Mouse (Mus musculus): ENCODE results near the gene Dgkb. TPM values are rescaled to one million over a fixed set of nuclear protein-coding genes. Genes with fewer than 3 reads are reported as not detected.

Gene Dgkb
- polyA plus RNA-seq, 1 experiment from 2014 or later: 4.1 TPM

DNA sequence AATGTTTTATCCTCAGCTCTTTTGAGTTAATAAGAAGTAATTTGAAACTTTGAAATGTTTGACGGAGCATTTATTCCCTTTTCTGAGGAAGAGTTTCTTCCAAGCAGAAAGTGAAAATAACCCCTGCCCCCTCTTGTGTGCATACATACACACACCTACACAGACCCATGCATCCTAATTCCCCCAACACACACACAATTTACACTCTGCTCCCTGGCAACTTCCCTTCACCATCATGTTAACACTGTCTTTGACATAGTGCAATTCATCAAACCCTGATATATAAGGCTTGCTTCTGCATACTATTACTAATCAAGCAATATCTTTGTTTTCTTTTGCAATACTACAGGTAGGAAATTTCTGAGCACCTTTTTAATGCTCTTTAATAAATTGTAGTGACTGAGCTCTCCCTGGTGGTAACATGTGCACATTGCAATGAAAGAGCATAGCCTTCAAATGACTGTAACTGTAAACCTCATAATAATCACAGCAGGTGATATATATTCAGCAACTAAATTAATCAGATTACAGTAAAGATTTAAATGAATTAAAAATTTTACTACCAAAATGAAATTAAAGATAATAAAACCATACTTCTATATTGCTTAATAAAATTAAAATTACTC is 297.6 kb downstream of the Dgkb start:
- no peaks in the 10 kb centered on the region for H3K27me3 ChIP-seq (replicated peaks; ENCODE audit: control insufficient read depth, insufficient read depth, low read length)
- DNase-seq (ENCODE audit: low spot score): peak; percentile 73
- H3K4me2 ChIP-seq (ENCODE audit: low read length): no peak overlapping the region
- no peak overlapping the region for H3K9ac ChIP-seq (ENCODE audit: low read length)
- no peaks in the 10 kb centered on the region for H3K9me3 ChIP-seq (replicated peaks; ENCODE audit: control insufficient read depth, low read length)
- H3K4me1 ChIP-seq (ENCODE audit: control insufficient read depth, insufficient read depth, low read length): no peaks in the 10 kb centered on the region
- no peak overlapping the region for H3K27ac ChIP-seq (ENCODE audit: low read depth, low read length)
- H3K36me3 ChIP-seq (ENCODE audit: control insufficient read depth, insufficient read depth, low read length): no peaks in the 10 kb centered on the region
- 65% methylated on average over 1 of the region's 1 CpGs for WGBS
- H3K4me3 ChIP-seq (ENCODE audit: low read depth, low read length): no peak overlapping the region
- peak; percentile 72 for ATAC-seq

- Histone ChIP-seq H3K9ac (ENCODE audit: low read length) (no peak overlapping the region), H3K27ac (ENCODE audit: low read depth, low read length) (no peak overlapping the region), H3K9me3 (replicated peaks; ENCODE audit: control insufficient read depth, low read length) (no peaks in the 10 kb centered on the region), H3K4me1 (ENCODE audit: control insufficient read depth, insufficient read depth, low read length) (no peaks in the 10 kb centered on the region), H3K4me2 (ENCODE audit: low read length) (no peak overlapping the region), H3K36me3 (ENCODE audit: control insufficient read depth, insufficient read depth, low read length) (no peaks in the 10 kb centered on the region), H3K27me3 (replicated peaks; ENCODE audit: control insufficient read depth, insufficient read depth, low read length) (no peaks in the 10 kb centered on the region), H3K4me3 (ENCODE audit: low read depth, low read length) (no peak overlapping the region)
- DNase-seq (ENCODE audit: low spot score) (peak; percentile 74), ATAC-seq (0 out of 2 replicates have a peak, but pooled peaks have one; percentile 40)
Observed at GRCm38 (mm10) chr12:38123524-38123923, 306.0 kb downstream of the Dgkb start.

- Histone ChIP-seq H3K27ac (ENCODE audit: low read depth, low read length) (no peak overlapping the region), H3K4me3 (ENCODE audit: low read depth, low read length) (no peak overlapping the region), H3K27me3 (replicated peaks; ENCODE audit: control insufficient read depth, insufficient read depth, low read length) (no peaks in the 10 kb centered on the region), H3K36me3 (ENCODE audit: control insufficient read depth, insufficient read depth, low read length) (no peaks in the 10 kb centered on the region), H3K4me2 (ENCODE audit: low read length) (no peak overlapping the region), H3K9ac (ENCODE audit: low read length) (no peak overlapping the region), H3K4me1 (ENCODE audit: control insufficient read depth, insufficient read depth, low read length) (no peaks in the 10 kb centered on the region), H3K9me3 (replicated peaks; ENCODE audit: control insufficient read depth, low read length) (no peaks in the 10 kb centered on the region)
- ATAC-seq: no peak
- 78% methylated on average over 4 of the region's 4 CpGs for WGBS
- no peak for DNase-seq (ENCODE audit: low spot score)
Observed at GRCm38 (mm10) chr12:38125297-38125696, 307.8 kb downstream of the Dgkb start.

DNA sequence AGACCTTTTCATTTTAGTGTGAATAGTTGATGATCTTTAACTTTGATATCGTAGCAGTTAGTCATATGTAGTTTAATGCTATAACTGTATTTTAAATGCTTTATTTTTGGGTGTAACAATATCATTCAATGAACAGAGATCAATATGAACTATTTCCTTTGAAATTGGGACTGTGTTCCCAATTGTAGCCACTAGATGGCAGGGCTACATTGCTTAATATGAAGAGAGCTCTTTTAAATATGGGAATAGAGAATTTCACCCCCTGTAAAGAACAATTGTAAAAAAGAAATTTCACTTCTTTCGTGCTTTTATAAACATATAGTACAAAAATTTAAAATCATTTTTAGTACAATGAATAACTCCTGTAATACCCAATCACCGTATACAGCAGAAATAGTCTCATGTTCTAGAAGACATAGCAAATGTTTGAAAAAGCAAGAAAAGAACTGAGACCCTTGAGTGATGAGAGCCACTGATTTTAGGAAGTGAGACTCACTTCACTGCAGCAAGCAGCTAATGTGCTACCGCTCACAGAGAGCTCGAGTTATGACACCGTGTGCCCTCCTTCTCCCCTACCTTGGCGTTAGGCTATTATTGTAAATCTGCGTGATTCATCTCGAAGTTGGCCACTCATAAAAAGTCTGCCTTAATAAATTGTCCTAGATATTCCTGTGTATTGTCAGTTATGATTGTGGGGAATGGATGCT is 312.8 kb downstream of the Dgkb start:
- Histone ChIP-seq H3K4me2 (ENCODE audit: low read length) (no peak overlapping the region), H3K9ac (ENCODE audit: low read length) (no peak overlapping the region), H3K9me3 (replicated peaks; ENCODE audit: control insufficient read depth, low read length) (no peaks in the 10 kb centered on the region), H3K36me3 (ENCODE audit: control insufficient read depth, insufficient read depth, low read length) (no peaks in the 10 kb centered on the region), H3K27me3 (replicated peaks; ENCODE audit: control insufficient read depth, insufficient read depth, low read length) (no peaks in the 10 kb centered on the region), H3K4me1 (ENCODE audit: control insufficient read depth, insufficient read depth, low read length) (no peaks in the 10 kb centered on the region), H3K27ac (ENCODE audit: low read depth, low read length) (no peak overlapping the region), H3K4me3 (ENCODE audit: low read depth, low read length) (no peak overlapping the region)
- ATAC-seq: peak; percentile 50
- DNase-seq (ENCODE audit: low spot score): peak; percentile 81
- 70% methylated on average over 9 of the region's 9 CpGs for WGBS

- ATAC-seq: peak; percentile 46; the same call in 1 of the 2 replicates
- WGBS: 52% methylated on average over 5 of the region's 5 CpGs
- no peaks in the 10 kb centered on the region for H3K36me3 ChIP-seq (ENCODE audit: control insufficient read depth, insufficient read depth, low read length)
Observed at GRCm38 (mm10) chr12:38136379-38136778, 318.9 kb downstream of the Dgkb start.

GRCm38 (mm10) chr12:38140039-38140438 is 322.5 kb downstream of the Dgkb start:
- Histone ChIP-seq H3K4me3 (ENCODE audit: low read depth, low read length) (no peak overlapping the region), H3K4me2 (ENCODE audit: low read length) (no peak overlapping the region), H3K27me3 (replicated peaks; ENCODE audit: control insufficient read depth, insufficient read depth, low read length) (no peaks in the 10 kb centered on the region), H3K36me3 (ENCODE audit: control insufficient read depth, insufficient read depth, low read length) (no peaks in the 10 kb centered on the region), H3K4me1 (ENCODE audit: control insufficient read depth, insufficient read depth, low read length) (no peaks in the 10 kb centered on the region), H3K27ac (ENCODE audit: low read depth, low read length) (no peak overlapping the region), H3K9me3 (replicated peaks; ENCODE audit: control insufficient read depth, low read length) (no peaks in the 10 kb centered on the region), H3K9ac (ENCODE audit: low read length) (no peak overlapping the region)
- peak; percentile 37; the same call in 1 of the 2 replicates for ATAC-seq
- peak; percentile 64 for DNase-seq (ENCODE audit: low spot score)

More at GRCm38 (mm10) chr12:38136379-38136778, 318.9 kb downstream of the Dgkb start:
- Histone ChIP-seq H3K4me1 (ENCODE audit: control insufficient read depth, insufficient read depth, low read length) (no peaks in the 10 kb centered on the region), H3K4me2 (ENCODE audit: low read length) (no peak overlapping the region), H3K27ac (ENCODE audit: low read depth, low read length) (no peak overlapping the region), H3K27me3 (replicated peaks; ENCODE audit: control insufficient read depth, insufficient read depth, low read length) (no peaks in the 10 kb centered on the region), H3K9me3 (replicated peaks; ENCODE audit: control insufficient read depth, low read length) (no peaks in the 10 kb centered on the region), H3K9ac (ENCODE audit: low read length) (no peak overlapping the region), H3K4me3 (ENCODE audit: low read depth, low read length) (no peak overlapping the region)
- DNase-seq (ENCODE audit: low spot score): no peak

DNA sequence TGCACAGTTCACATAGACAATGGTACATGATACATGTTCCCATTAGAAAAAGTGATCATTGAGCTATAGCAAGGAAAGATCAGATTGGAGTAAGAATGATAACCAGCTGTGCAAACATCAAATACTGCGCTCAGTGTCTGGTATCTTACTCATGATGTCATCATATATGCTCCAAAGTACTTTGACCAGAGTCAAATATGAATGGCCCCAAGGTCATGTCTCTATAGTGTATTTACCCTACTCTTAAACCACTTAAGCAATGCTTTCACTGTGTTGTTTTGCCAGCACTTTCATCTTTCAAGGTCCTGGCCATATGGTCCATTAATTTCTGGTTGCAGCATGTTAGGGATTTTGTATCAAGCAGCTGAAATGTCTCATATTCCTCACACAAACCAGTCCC is 415.1 kb downstream of the Dgkb start:
- WGBS: 97% methylated on average over 1 of the region's 1 CpGs
- ATAC-seq: no peak
- H3K9me3 ChIP-seq (replicated peaks; ENCODE audit: control insufficient read depth, low read length): no peaks in the 10 kb centered on the region

GRCm38 (mm10) chr12:38268856-38269255 is 451.3 kb downstream of the Dgkb start:
- DNase-seq (ENCODE audit: low spot score) (no peak), ATAC-seq (no peak)
- Histone ChIP-seq H3K4me1 (ENCODE audit: control insufficient read depth, insufficient read depth, low read length) (no peaks in the 10 kb centered on the region), H3K9me3 (replicated peaks; ENCODE audit: control insufficient read depth, low read length) (no peaks in the 10 kb centered on the region), H3K36me3 (ENCODE audit: control insufficient read depth, insufficient read depth, low read length) (no peaks in the 10 kb centered on the region), H3K9ac (ENCODE audit: low read length) (no peak overlapping the region), H3K27ac (ENCODE audit: low read depth, low read length) (no peak overlapping the region), H3K27me3 (replicated peaks; ENCODE audit: control insufficient read depth, insufficient read depth, low read length) (no peaks in the 10 kb centered on the region), H3K4me2 (ENCODE audit: low read length) (no peak overlapping the region), H3K4me3 (ENCODE audit: low read depth, low read length) (no peak overlapping the region)

More for the DNA sequence above, 415.1 kb downstream of the Dgkb start:
- Histone ChIP-seq H3K4me2 (ENCODE audit: low read length) (no peak overlapping the region), H3K4me3 (ENCODE audit: low read depth, low read length) (no peak overlapping the region), H3K4me1 (ENCODE audit: control insufficient read depth, insufficient read depth, low read length) (no peaks in the 10 kb centered on the region), H3K27me3 (replicated peaks; ENCODE audit: control insufficient read depth, insufficient read depth, low read length) (no peaks in the 10 kb centered on the region), H3K36me3 (ENCODE audit: control insufficient read depth, insufficient read depth, low read length) (no peaks in the 10 kb centered on the region), H3K9ac (ENCODE audit: low read length) (no peak overlapping the region), H3K27ac (ENCODE audit: low read depth, low read length) (no peak overlapping the region)
- DNase-seq (ENCODE audit: low spot score): no peak

DNA sequence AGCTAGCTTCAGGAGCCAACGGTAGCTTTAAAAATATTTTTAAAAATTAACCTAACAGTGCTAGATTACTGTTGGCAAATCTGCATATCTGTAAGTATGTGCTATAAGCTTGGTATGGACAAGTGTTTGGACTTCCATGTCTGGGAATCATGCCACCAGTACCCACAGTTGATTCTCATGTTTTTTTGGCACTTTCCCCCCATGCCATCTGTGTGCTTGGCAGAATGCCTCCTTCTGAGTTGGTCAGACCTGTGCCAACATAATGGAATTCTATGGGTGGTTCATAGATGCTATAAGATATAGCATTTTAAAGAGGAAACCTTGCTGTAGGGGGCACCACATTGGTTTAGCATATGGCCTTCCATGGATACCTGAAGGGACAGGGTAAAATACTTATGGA is 484.0 kb downstream of the Dgkb start:
- 51% methylated on average over 1 of the region's 1 CpGs for WGBS
- Histone ChIP-seq H3K36me3 (ENCODE audit: control insufficient read depth, insufficient read depth, low read length) (no peaks in the 10 kb centered on the region), H3K4me2 (ENCODE audit: low read length) (no peak overlapping the region), H3K27ac (ENCODE audit: low read depth, low read length) (no peak overlapping the region), H3K9ac (ENCODE audit: low read length) (no peak overlapping the region), H3K4me1 (ENCODE audit: control insufficient read depth, insufficient read depth, low read length) (peaks cover 4% of the 10 kb centered on the region; the same call in 1 of the 2 replicates), H3K27me3 (replicated peaks; ENCODE audit: control insufficient read depth, insufficient read depth, low read length) (no peaks in the 10 kb centered on the region), H3K4me3 (ENCODE audit: low read depth, low read length) (no peak overlapping the region), H3K9me3 (replicated peaks; ENCODE audit: control insufficient read depth, low read length) (no peaks in the 10 kb centered on the region)
- peak; percentile 76; the same call in 1 of the 2 replicates for ATAC-seq
- DNase-seq (ENCODE audit: low spot score): peak; percentile 88
